Mouse (Mus musculus) ES-E14 (cell line): ENCODE results near the gene Gm17606.

ENCODE experiments used
- CHD2 ChIP-seq: IDR thresholded peaks from 2 replicates; pipeline ENCODE4 v1.6.1; 2014; ENCODE audit warnings: mild to moderate bottlenecking, low read depth, low read length, inconsistent platforms
- HCFC1 ChIP-seq: IDR thresholded peaks from 2 replicates; pipeline ENCODE4 v1.6.1; 2012; ENCODE audit warnings: low read length, inconsistent platforms, borderline replicate concordance; ENCODE audit not compliant: insufficient read depth
- MAFK ChIP-seq: IDR thresholded peaks from 2 replicates; pipeline ENCODE4 v1.6.1; 2014; ENCODE audit warnings: mild to moderate bottlenecking, low read depth, low read length, inconsistent platforms; ENCODE audit not compliant: insufficient read depth
- ZC3H11A ChIP-seq: IDR thresholded peaks from 2 replicates; pipeline ENCODE4 v1.6.1; 2012; ENCODE audit warnings: low read depth, mild to moderate bottlenecking, inconsistent platforms, low read length, borderline replicate concordance
- ZNF384 ChIP-seq: IDR thresholded peaks from 2 replicates; pipeline ENCODE4 v1.6.1; 2012; ENCODE audit warnings: low read depth, low read length, inconsistent platforms

DNA sequence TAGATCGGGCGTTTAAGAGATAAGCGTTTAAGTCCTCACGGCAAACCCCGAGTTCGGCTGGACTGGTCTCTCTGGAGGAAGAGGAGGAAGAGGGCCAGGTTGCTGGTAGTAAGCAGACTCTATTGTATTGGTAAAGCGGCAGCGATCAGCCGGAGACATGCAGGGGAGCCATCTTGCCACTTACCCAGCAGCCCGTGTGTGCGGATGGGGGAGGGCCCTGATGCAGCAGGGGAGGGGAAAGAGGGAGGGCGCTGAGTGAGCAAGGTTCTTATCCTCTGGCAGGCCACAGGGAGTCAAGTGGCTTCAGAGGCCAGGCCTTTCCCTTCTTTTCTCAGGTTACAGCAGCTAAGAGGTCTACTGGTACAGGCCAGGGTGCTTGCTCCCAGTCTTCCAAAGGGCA, 12.7 kb downstream of the Gm17606 start:
- TF ChIP-seq ZC3H11A (no peak), CHD2 (no peak), HCFC1 (no peak), ZNF384 (no peak), MAFK (0 out of 2 replicates have a peak, but pooled peaks have one; percentile 14)
